Mouse (Mus musculus) heart, postnatal 25 days (tissue): ENCODE data around the gene Cdc40. TPM values are rescaled to one million over a fixed set of nuclear protein-coding genes. Genes with fewer than 3 reads are reported as not detected.

Experiments
- DNase-seq: peaks from one replicate; pipeline ENCODE4 v3.0.0; 2022; ENCODE audit warnings: low spot score
- intact Hi-C: fragments of 180-260 bp; cut with DNase I; formaldehyde crosslinking; loops from one replicate; pipeline ENCODE4 v1.15.1; 2025
- total RNA-seq, 2 experiments: library from RNA; stranded (reverse); gene quantifications; 2 replicates each; pipeline ENCODE4 v1.2.3; 2021

The Cdc40 gene
- total RNA-seq, 2 experiments from 2014 or later, result 19.1 to 20.2 TPM

- DNase-seq, result no peak
- intact Hi-C loops, result no loop called here
Observed at GRCm38 (mm10) chr10:40792115-40792514, 91.0 kb downstream of the Cdc40 start.

GRCm38 (mm10) chr10:40790406-40790805 is 92.7 kb downstream of the Cdc40 start:
- intact Hi-C loops, result no loop called here
- no peak for DNase-seq

Other genes with a start within 250 kb of the Cdc40 start
- 1 to 10 TPM; 1.2 to 1.6 TPM for gene Mettl24, start 200.0 kb downstream of the Cdc40 start, total RNA-seq
- under 1 TPM; 0.70 to 0.78 TPM for gene Wasf1, start 164 bp upstream of the Cdc40 start, total RNA-seq
- not detected for gene Gpr6, start 189.0 kb upstream of the Cdc40 start, total RNA-seq